Mouse (Mus musculus) lung, embryonic 14.5 days (tissue): ENCODE measurements around the gene Lrrc66. TPM values are rescaled to one million over a fixed set of nuclear protein-coding genes. Genes with fewer than 3 reads are reported as not detected.

Experiments used
- ATAC-seq: fragments of 200-750 bp; cut with Nextera tagmentation; 2 replicates; pipeline ENCODE4 v1.8.0; 2017; ENCODE audit warnings: mild to moderate bottlenecking, moderate TSS enrichment, moderate library complexity; ENCODE audit not compliant: insufficient read depth
- DNase-seq: peaks from one replicate; pipeline ENCODE4 v3.0.0-alpha.2; 2015
- H3K27ac ChIP-seq: fragments of 300-500 bp; sonication (generic); 2 replicates; pipeline ENCODE4 v1.5.1; 2014; ENCODE audit warnings: low read depth, mild to moderate bottlenecking, moderate library complexity
- H3K27me3 ChIP-seq: fragments of 300-500 bp; sonication (generic); 2 replicates; pipeline ENCODE4 v1.6.1; 2014; ENCODE audit warnings: low read length, control low read depth; ENCODE audit not compliant: insufficient read depth
- H3K36me3 ChIP-seq: fragments of 300-500 bp; sonication (generic); 2 replicates; pipeline ENCODE4 v1.6.1; 2014; ENCODE audit warnings: control low read depth; ENCODE audit not compliant: insufficient read depth
- H3K4me1 ChIP-seq: fragments of 300-500 bp; sonication (generic); 2 replicates; pipeline ENCODE4 v1.6.1; 2014; ENCODE audit warnings: antibody characterized with exemption, control low read depth; ENCODE audit not compliant: insufficient read depth
- H3K4me2 ChIP-seq: fragments of 300-500 bp; sonication (generic); 2 replicates; pipeline ENCODE4 v1.6.1; 2014; ENCODE audit warnings: mild to moderate bottlenecking
- H3K4me3 ChIP-seq: fragments of 300-500 bp; sonication (generic); 2 replicates; pipeline ENCODE4 v1.5.1; 2014; ENCODE audit warnings: low read depth, low read length
- H3K9ac ChIP-seq: fragments of 300-500 bp; sonication (generic); 2 replicates; pipeline ENCODE4 v1.6.1; 2014
- H3K9me3 ChIP-seq: fragments of 300-500 bp; sonication (generic); 2 replicates; pipeline ENCODE4 v1.6.1; 2016; ENCODE audit warnings: low read depth, low read length, control low read depth
- CTCF ChIP-seq: IDR thresholded peaks from 2 replicates; pipeline ENCODE4 v1.5.1; 2016; ENCODE audit warnings: antibody characterized with exemption, low read depth
- WGBS: fragments of 180-500 bp; shearing (Covaris S2); extraction: QIAGEN DNeasy Blood & Tissue Kit; methylation state at CpG from one replicate; pipeline ENCODE4 v1.1.7; 2014; 5-methylcytosine and 5-hydroxymethylcytosine counted together
- polyA plus RNA-seq: library from polyadenylated mRNA; unstranded; fragments of >200 nt; fragmentation: Nextera tagmentation; extraction: Ambion mirVana; gene quantifications from 2 replicates; pipeline ENCODE4 v1.2.1, GENCODE M21; 2014

Gene Lrrc66
- polyA plus RNA-seq, 1 experiment from 2014 or later = not detected

DNA sequence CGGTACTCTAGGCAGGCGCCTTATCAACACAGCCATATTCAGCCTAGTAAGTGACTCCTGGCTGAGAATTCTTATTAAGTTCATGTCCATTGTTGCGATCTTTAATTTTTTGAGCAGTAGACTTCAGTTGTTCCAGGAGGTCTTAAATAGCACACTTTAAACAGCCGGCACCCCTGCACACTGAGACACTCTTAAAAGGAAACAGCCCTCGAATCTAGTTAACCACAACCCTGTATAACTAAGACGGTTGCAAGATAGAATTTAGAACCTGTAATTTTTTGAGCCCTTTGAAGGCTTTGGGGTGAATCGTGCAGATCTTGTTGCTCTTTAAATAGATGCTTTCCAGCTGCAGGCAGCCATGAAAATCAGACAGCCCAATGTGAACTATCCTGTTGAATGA, 17.1 kb downstream of the Lrrc66 start:
- no peak overlapping the region for H3K4me2 ChIP-seq
- H3K27me3 ChIP-seq = no peaks in the 10 kb centered on the region
- WGBS = 73% methylated on average over 7 of the region's 7 CpGs
- H3K4me3 ChIP-seq = no peak overlapping the region
- H3K4me1 ChIP-seq = no peaks in the 10 kb centered on the region
- no peak for DNase-seq
- H3K27ac ChIP-seq = no peak overlapping the region
- TF ChIP-seq CTCF = no peak
- H3K36me3 ChIP-seq = no peaks in the 10 kb centered on the region
- no peak for ATAC-seq
- no peak overlapping the region for H3K9ac ChIP-seq
- no peaks in the 10 kb centered on the region for H3K9me3 ChIP-seq

DNA sequence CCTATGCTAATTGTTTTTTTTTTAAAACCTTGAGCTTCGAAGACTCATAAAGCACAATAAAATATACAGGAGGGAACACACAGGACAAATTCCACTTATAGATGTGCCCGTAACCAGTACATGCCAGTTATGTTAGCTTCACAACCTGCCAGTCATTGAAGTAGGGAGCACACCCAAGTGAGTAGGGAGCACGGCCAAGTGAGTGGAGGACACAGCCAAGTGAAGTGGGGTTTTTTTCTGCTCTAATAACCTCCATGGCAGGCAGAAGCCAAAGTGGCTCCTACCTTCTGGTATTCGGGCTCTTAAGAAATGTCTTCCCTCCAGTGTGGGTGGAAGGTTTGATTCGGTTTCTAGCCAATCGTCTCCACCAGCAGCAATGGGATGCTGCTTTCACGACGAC, 19.0 kb downstream of the Lrrc66 start:
- no peaks in the 10 kb centered on the region for H3K27me3 ChIP-seq
- H3K36me3 ChIP-seq = no peaks in the 10 kb centered on the region
- ATAC-seq (no peak), DNase-seq (no peak)
- no peak for TF ChIP-seq CTCF
- H3K4me1 ChIP-seq = no peaks in the 10 kb centered on the region
- no peak overlapping the region for H3K4me3 ChIP-seq
- H3K27ac ChIP-seq = no peak overlapping the region
- WGBS = 88% methylated on average over 8 of the region's 8 CpGs
- no peak overlapping the region for H3K4me2 ChIP-seq
- no peak overlapping the region for H3K9ac ChIP-seq
- H3K9me3 ChIP-seq = no peaks in the 10 kb centered on the region

DNA sequence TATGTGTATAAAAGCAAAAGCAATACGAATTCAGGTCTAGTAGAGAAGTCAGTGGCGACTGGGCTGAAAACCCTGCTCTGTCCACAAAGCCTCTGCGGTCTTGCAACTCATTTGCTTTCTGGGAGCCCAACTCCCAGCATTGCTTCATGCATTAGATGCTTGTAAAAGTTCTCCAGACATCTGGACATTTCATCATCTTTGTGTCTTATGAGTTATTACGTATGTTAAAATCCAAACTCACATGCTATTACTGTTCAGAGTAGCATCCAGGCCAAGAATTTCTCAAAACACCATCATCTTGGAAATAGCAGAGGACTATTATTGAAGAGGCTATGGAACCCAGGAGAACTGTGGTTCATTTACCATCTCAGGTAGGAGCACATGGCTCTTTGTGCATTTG, 21.3 kb downstream of the Lrrc66 start:
- Histone ChIP-seq H3K4me1 (no peaks in the 10 kb centered on the region), H3K27ac (no peak overlapping the region), H3K27me3 (no peaks in the 10 kb centered on the region), H3K4me2 (no peak overlapping the region), H3K36me3 (no peaks in the 10 kb centered on the region), H3K9me3 (no peaks in the 10 kb centered on the region), H3K4me3 (no peak overlapping the region), H3K9ac (no peak overlapping the region)
- WGBS = 89% methylated on average over 4 of the region's 4 CpGs
- ATAC-seq = no peak
- no peak for TF ChIP-seq CTCF
- no peak for DNase-seq

DNA sequence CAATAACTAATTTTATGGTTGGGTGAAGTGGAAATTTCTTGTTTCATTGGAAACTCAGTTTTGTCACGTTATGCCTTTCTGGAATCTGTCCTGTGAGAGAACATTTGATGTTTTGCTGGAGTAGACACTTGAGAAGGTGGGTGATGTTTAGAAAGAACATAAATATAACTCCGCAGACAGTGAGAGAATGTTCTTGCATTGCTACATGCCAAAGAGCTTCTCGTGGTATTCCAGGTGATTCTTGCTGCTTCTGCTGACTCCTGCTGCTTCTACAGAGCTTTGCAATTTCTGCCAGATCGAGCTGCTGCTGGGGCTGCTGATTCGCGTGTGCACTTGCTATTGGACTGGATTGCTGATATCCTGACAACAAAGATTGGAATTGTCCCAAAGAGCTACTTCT, 27.4 kb downstream of the Lrrc66 start:
- WGBS = 87% methylated on average over 6 of the region's 6 CpGs

DNA sequence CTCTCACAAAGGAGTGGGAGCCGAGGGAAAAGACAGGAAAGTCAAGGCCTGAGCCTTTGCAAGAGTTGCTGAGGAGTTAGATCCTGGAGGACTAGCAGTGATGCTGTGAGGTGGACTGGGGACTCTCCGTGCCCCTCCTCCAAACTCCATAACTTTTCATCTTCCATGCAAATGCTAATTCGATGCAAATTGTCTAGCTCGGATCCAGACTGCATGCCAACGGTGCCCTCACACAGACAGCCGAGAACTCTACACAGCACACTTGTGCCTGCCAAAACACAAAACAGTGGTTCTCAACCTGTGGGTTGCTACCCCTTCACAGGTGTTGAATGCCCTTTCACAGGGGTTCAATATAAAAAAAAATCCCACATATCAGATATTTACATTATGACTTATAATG, 27.8 kb downstream of the Lrrc66 start:
- no peak for TF ChIP-seq CTCF
- Histone ChIP-seq H3K36me3 (no peaks in the 10 kb centered on the region), H3K4me1 (no peaks in the 10 kb centered on the region), H3K4me2 (no peak overlapping the region), H3K27me3 (no peaks in the 10 kb centered on the region), H3K9ac (no peak overlapping the region), H3K27ac (no peak overlapping the region), H3K9me3 (no peaks in the 10 kb centered on the region), H3K4me3 (no peak overlapping the region)
- ATAC-seq = no peak
- no peak for DNase-seq
- WGBS = 89% methylated on average over 6 of the region's 6 CpGs

More for the DNA sequence above, 27.4 kb downstream of the Lrrc66 start:
- TF ChIP-seq CTCF = no peak
- H3K27ac ChIP-seq = no peak overlapping the region
- H3K9ac ChIP-seq = no peak overlapping the region
- H3K9me3 ChIP-seq = no peaks in the 10 kb centered on the region
- no peaks in the 10 kb centered on the region for H3K4me1 ChIP-seq
- H3K4me2 ChIP-seq = no peak overlapping the region
- no peak for DNase-seq
- H3K36me3 ChIP-seq = no peaks in the 10 kb centered on the region
- ATAC-seq = no peak
- no peaks in the 10 kb centered on the region for H3K27me3 ChIP-seq
- no peak overlapping the region for H3K4me3 ChIP-seq

DNA sequence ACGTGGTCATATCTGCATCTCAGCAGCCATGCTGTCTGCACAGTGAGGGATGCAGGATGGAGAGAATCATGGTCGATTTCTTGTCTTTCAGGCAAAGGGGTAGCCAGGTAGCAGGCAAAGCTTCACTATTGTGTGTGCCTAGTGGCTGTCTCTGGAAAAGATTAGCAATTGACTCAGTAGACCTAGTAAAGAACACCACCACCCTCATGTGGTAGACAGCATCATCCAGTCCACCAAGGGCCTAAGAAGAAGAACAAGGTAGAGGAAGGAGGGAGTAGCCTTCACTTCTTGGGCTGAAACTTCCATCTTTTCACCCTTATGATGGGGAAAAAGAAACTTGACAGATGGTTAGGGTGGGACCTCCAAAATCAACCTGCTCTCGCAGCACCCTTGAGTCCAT, 29.5 kb downstream of the Lrrc66 start:
- ATAC-seq = no peak
- Histone ChIP-seq H3K36me3 (no peaks in the 10 kb centered on the region), H3K9ac (no peak overlapping the region), H3K4me1 (no peaks in the 10 kb centered on the region), H3K9me3 (no peaks in the 10 kb centered on the region), H3K27me3 (no peaks in the 10 kb centered on the region), H3K4me2 (no peak overlapping the region), H3K27ac (no peak overlapping the region), H3K4me3 (no peak overlapping the region)
- no peak for DNase-seq
- no peak for TF ChIP-seq CTCF
- 66% methylated on average over 3 of the region's 3 CpGs for WGBS

DNA sequence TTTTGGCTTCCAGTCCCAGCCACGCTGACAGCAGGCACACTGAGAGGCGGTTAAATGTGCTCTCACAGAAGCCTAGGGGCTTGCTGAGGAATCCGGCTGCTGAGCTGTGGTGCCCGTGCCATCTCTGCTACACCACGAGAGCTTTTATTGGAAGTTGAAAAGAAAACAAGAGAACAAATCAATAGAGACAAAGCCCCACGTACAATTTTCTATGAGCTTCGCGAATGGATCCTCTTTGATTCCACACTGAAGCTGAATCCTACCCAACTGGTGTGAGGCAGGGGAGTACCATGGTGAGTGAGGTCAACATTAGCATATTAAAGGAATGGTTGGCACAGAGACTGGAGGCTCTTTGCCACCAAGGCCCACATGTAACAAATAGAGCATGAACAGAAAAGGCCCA, 31.0 kb downstream of the Lrrc66 start:
- Histone ChIP-seq H3K4me2 (no peak overlapping the region), H3K9ac (no peak overlapping the region), H3K27me3 (no peaks in the 10 kb centered on the region), H3K9me3 (no peaks in the 10 kb centered on the region), H3K4me3 (no peak overlapping the region), H3K36me3 (no peaks in the 10 kb centered on the region), H3K4me1 (no peaks in the 10 kb centered on the region), H3K27ac (no peak overlapping the region)
- WGBS = 78% methylated on average over 8 of the region's 8 CpGs
- no peak for TF ChIP-seq CTCF
- ATAC-seq (no peak), DNase-seq (no peak)

DNA sequence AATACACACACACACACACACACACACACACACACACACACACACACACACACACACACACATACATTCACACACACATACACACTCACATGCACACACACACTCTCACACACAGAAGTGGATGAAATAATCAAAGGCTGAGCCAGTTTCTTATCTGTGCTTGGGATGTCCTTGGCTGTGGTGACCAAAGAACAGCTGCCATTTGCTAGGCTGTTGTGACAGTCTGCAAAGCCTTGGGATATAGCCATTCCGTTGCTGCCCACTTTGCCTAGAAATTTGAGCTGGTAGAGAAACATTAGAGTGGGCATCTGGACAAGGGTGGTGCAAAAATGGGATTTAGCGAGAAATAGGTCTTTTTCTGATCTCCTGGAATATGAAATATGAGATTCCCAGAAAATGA, 32.3 kb downstream of the Lrrc66 start:
- Histone ChIP-seq H3K9me3 (no peaks in the 10 kb centered on the region), H3K4me3 (no peak overlapping the region), H3K9ac (no peak overlapping the region), H3K27me3 (no peaks in the 10 kb centered on the region), H3K4me1 (no peaks in the 10 kb centered on the region), H3K36me3 (no peaks in the 10 kb centered on the region), H3K4me2 (no peak overlapping the region), H3K27ac (no peak overlapping the region)
- peak; percentile 8 for DNase-seq
- WGBS = 65% methylated on average over 2 of the region's 2 CpGs
- no peak for ATAC-seq
- TF ChIP-seq CTCF = no peak
